Mouse (Mus musculus) retina, postnatal 1 day (tissue): ENCODE measurements at regions not wholly inside any gene's neighbourhood (a gene's known extent, or its start where the extent isn't known, plus 50 kb on each side); places are given as distances from the start of the nearest gene placed in this dataset.

Experiments used
- DNase-seq: peaks from one replicate; pipeline ENCODE4 v3.0.0-alpha.2; 2012

DNA sequence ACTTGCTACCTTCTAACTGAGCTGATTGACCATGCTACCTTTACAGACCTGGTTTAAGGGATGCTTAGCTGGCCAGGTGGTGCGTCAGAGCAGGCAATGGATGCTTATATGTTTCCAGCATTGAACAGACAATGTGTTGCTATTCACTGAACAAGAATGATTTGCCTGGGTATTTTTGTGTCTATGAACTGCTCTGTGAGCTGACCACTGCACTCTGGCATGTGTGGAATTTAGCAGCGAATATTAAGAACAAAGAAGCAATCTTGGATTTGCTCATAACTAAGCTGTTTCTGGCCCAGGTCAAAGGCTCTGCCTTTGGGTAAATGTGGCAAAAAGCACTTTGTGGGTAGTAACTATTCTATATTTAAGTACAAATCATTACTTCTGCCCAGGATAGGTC lies 58.3 kb upstream of the Ccdc39 start:
- DNase-seq, result no peak

DNA sequence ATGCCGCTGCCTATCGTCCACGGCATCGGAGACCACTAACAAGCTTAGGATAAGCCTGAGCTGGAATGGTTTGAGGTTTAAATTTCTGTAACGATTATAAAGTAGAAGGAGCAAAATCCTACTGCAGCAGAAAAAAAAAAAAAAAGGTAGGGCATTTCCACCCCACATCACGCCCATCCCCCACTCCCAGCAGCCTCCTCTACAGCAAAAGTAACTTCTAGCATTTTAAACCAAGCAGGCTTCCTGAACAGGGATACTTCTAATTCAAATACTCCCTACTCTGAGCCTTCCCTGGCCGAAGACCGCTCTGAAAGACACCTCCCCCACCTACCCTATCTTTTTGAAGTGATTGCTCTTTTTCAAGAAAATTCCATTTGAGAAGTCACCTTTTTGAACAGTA lies 59.2 kb upstream of the Ccdc39 start:
- DNase-seq, result peak; percentile 10

DNA sequence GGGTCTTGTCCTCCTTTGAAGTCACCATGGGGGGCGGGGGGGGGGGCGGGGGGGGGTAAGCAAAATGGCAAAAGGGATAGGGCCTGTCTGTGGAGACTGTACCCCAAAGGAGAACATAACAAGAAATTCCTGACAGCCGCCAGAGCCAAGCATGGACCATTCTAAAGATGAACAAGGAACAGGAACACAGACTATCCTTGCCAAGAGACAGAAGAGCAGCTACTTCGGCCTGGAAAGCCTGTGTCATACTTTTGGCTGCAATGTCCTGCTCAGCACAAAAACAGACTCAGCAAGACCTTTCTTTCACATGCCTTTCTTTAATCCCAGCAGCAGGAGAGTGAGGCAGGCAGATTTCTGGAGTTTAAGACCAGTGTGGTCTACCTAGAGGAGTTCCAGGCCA lies 59.7 kb upstream of the Ccdc39 start:
- DNase-seq, result no peak

DNA sequence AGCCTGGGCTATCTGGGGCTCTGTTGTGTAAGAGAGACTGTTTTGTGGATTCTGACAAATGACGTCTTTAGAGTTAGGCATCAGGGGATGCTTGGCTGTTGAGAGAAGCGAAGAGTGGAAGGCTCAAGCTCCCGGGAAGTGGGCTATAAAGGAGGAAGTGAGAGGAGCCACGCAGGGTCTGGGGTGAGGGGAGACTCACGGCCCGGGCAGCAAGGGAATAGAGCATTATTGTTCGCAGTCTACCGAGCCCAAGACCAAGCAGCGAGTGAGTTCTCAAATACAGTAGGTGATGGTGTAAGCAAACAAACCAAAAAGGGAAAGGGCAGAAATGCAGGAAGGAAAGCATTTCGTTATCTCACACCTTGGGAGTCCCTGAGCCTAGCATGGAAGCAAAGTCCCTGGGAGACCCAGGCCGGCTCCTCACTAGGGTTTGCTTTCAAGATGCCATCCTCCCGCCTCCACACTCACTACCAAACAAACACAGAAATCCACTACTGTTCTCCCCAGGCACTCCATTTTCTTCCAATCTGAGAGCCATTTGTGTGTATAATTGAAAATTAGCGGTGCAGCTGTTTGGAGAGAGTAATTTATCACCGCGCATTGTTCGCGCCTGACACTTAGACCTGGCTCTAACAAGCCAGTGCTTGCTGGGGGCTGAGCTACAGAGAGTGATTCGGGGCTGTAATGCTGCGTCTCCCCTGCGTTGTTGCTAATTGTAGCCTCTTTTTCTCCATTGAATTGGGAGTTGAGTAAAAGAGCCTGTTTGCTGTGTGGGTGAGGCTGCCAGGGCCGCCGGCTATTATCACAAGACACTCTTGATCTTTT lies 61.0 kb upstream of the Ccdc39 start:
- peak; percentile 74 for DNase-seq

- DNase-seq, result no peak
These were observed 61.5 kb upstream of the Ccdc39 start for GRCm38 (mm10) chr3:33905679-33906007.

- DNase-seq, result no peak
These were observed 63.0 kb upstream of the Ccdc39 start for GRCm38 (mm10) chr3:33907061-33907460.

DNA sequence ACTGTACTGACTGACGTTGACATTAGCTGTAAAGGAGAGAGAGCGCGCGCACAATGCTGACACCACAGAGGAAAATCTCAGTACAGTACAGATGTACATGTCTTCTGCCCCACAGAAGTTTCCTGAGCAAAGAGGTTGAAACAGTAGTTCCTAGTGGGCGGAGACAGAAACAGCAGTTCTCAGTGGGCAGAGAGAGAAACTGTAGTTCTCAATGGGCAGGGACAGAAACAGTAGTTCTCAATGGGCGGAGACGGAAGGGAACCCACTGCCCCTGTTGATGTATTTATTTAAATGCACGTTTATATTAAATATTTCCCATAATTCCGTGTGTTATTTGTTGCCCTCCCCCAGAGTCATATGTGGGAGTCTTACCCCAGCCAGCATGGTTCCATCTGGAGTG lies 67.4 kb upstream of the Ccdc39 start:
- no peak for DNase-seq

DNA sequence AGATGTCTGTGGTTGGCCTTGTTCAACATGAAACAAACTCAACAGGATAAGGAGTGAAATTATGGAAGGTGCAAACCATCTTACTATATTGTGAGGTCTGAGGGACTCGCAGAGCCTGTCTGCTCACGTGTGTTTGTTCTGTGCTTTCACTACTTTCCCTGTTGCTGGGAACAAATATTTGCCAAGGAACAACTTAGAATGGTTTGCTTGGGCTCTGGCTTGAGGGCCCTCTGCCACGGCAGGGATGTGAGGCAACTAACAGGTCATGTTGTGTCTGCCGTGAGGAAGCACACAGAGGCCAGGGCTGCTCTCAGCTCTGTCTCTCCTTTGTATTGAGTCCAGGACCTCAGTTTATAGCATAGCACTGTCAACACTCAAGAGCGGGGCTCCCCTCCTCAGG lies 69.4 kb upstream of the Ccdc39 start:
- DNase-seq, result no peak

DNA sequence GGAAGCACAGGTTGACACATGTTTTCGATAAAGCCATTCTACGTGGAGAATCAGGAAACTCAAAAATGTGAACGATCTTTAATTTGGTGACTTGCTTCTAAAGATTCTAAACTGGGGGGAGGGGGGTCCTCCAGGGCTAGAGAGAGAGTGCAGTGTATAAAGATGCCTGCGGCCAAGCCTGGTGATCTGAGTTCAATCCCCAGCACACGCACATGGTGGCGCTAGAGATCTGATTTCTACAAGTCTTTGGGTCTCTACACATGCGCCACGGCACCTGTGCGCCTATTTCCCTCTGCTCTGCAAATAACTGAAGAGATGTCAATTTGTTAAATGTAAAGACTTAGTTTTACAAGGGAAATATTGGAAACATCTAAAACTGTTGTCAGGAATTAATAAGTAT lies 70.3 kb upstream of the Ccdc39 start:
- DNase-seq, result peak; percentile 16

GRCm38 (mm10) chr3:33915777-33916176 lies 71.7 kb upstream of the Ccdc39 start:
- DNase-seq, result no peak

DNA sequence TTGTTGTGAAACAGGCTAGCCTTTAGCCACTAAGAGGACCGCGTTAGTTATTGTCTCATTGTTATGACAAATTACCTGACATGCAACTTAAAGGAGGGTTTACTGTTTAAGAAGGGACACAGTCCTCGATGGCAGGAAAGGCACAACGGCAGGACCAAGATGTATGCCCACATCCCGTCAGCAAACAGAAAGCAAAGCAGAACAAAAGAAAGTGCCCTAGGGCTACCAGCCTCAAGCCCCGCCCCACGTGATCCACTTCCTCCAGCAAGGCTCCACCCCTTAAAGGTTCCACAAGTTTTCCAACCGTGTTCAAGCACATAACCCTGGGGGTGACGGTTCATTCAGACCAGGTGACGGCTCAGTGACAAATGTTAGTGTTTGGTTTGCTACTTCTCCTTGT lies 72.2 kb upstream of the Ccdc39 start:
- DNase-seq, result no peak

GRCm38 (mm10) chr3:33916818-33917217 lies 72.7 kb upstream of the Ccdc39 start:
- no peak for DNase-seq

DNA sequence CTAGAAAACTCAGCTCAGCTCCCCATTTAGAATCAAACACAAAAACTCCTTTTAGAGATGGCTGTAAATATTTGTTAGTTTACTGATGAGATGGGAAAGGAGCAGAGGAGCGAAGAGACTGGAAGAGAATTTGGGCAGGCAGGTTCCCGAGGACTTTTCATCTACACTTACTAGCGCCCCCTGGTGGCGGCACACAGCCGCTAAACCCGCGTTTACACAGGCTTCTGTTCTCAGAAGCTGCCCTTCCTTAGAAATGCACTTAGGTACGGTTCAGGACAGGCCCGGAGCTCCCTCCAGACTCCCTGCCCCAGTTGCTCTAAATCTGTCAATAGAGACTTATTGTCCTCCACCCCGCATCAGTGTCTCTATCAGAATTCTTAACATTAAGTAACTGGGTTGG lies 74.7 kb upstream of the Ccdc39 start:
- DNase-seq, result peak; percentile 74

DNA sequence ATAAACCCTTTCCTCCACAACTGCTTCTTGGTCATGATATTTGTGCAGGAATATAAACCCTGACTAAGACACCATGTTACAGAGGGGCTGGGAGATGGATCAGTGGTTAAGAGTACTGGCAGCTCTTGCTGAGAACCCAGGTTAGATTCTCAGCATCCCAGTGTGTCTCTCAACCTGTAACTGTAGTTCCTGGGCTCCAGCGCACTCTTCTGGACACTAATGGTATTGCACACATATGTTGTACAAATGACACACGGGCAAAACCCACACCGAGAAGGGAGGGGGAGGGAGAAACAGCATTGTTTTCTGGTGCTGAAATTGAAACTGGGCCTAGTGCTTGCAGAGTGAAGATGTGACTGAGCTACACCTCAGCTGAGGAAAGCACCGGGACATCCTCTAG lies 81.0 kb upstream of the Ccdc39 start:
- DNase-seq, result no peak

- DNase-seq, result peak; percentile 20
These were observed 64.7 kb upstream of the Fxr1 start for GRCm38 (mm10) chr3:33955064-33955463.

DNA sequence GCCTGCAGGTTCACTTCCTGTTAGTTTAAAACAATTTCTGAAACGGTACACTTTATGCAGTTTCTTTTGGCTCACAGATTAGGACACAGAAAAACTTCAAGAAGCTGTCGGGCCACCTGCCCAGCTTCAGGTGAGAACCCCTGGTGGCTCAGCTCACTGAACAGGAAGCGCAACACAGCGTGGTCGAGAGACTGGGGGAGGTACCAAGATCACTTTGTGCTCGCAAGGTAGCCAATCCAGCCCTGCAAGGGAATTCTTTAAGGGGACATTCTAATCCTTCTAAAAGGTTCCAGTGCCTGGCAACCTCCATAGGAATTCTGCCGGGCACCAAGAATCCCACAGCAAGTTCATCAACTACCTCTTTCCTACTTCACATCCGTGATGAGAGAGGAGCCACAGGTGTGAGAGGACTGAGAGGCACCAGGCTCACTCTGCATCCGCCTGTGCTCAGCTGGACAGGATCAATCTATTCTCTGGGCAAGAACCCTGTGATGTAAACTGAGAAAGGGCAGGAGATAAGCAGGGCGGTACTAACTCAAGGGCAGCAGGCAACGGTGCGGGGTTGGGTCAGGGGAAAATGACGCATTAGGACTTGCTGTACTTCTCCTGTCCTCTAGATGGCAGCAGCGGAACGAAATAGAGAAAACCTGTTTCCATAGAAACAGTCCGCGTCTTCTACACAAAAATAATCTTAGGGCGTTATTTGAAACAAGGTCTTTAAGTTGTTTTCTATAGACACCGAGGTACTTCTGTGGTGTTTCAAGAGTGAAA lies 63.7 kb upstream of the Fxr1 start:
- DNase-seq, result peak; percentile 87

- DNase-seq, result no peak
These were observed 63.1 kb upstream of the Fxr1 start for GRCm38 (mm10) chr3:33956625-33957023.

DNA sequence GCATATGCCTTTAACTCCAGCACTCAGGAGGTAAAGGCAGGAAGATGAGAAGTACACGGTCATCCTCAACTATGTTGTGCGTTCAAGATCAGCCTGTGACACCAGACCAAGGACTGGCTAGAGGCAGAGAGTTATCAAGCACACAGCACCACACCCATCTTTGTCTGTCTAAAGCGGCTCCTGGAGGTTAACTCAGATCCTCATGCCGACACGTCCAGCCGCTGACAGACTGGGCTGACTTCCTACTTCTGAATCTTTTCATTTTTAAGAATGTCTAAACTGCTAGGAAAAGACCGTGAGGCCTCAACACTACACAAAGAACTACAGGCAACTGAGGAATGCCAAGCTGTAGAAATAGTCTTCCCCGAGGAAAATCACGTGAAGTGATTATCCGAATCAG lies 62.1 kb upstream of the Fxr1 start:
- DNase-seq, result no peak

DNA sequence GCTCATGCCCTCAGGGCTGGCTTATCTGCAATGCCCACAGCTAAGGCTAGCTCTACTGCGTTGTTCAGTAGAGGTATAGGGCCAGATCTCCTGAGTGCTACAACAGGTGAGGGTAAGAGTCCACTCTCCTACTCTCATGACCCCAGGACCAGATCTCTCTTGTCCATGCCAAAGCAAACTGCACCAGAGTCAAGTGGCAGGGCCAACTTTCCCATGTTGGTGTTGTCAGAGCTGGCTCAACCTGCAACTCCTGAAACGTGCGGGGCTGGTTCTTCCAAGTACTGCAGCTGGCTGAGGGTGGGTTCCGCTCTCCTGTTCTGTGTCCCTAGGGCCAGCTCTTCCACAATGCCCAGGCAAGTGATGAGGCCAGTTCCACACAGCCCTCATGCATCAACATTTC lies 61.5 kb upstream of the Fxr1 start:
- no peak for DNase-seq

DNA sequence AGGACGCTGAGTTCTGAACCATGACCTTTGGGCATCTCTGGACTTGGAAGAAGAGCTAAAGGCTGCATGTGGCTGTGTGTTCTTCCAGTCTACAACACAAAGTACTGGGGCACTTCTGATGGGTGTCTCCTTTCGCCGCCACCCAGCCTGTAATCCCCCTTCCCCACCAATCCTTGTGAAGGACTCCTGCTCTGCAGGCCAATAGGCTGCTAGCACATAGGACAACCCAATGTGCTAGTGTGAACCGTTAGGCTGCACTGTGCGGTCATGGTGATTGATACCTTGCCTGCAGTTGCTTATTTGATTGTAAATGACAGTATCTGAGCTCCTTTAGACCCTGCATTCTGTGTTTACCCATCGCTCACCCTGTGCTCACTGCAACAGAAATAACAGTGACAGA lies 59.5 kb upstream of the Fxr1 start:
- peak; percentile 18 for DNase-seq

DNA sequence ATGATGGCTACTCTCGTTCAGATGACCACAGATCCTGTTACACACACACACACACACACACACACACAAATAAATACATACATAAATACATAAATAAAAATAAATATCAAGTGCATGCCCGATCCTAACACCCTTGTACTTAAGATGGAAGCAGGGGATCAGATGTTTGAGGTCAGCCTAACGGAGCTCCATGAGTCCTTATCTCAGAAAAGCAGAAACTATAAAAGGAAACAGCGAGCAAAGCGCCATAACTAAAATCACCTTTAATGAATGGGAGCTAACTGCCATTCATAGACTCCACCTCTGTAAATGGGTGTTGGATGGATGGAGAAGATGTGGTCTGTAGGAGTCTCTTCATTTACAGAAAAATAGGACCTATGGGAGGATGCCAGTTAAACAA lies 56.8 kb upstream of the Fxr1 start:
- no peak for DNase-seq

- no peak for DNase-seq
These were observed 52.6 kb upstream of the Fxr1 start for GRCm38 (mm10) chr3:33967184-33967583.
